Mouse (Mus musculus) 3134 (cell line): ENCODE data around the gene Umad1.

ENCODE experiments used
- DNase-seq: peaks from one replicate; pipeline ENCODE4 v3.0.0-alpha.2; 2011; ENCODE audit warnings: low spot score; ENCODE audit not compliant: insufficient read length; ENCODE audit errors: extremely low read depth

The Umad1 gene

DNA sequence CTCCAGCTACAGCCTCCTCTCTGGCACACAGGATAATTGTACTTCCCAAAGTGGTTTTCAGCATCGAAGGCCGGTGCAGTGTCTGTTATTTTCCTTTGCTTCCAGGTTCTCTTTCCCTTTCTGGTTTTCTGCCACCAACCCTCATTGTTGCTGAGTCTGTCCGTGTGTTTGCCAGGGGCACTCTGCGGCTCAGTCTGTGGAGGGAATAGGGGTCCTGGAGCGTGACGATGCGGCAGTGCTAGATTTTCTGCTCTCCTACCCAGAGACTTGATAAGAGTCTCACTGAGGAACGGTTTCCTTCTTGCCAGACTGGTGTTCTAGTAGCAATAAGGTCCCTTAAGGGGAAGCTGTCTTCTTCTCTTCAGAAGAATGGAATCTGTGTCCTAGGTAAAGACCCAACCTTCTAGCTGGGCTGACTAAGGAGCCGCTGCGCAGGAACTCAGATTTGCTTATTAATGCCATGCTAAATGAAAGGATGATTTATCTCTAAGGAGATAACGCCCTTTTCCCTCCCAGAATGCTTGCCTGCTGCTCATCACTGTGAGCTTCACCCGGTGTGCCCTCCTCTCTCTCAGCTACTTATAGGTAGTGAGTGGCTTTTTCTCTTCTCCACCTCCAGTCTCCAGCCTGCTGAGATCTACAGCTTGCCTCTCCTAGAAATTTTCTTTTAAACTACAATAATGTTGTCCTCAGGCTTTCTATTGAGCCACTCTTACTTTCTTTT is 105.1 kb downstream of the Umad1 start:
- no peak for DNase-seq

DNA sequence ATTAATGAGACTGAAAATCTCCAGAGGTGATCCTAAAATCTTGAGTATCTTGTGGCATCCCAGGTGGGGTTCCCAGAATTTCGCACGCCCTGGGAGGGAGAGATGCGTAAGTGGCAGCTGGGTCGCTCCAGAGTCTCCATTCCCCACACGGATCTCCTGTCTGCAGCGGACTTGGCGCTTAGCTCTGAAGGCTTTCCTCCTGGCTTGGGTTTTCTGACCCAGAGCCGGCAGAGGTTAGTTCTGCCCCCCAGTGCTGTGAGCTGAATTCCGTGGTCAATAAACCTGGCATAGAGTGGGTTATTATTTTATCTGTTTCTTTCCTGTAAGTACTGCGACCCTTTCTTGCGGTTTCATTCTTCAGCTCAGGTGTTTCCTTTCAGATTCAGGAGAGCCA is 105.7 kb downstream of the Umad1 start:
- no peak for DNase-seq

DNA sequence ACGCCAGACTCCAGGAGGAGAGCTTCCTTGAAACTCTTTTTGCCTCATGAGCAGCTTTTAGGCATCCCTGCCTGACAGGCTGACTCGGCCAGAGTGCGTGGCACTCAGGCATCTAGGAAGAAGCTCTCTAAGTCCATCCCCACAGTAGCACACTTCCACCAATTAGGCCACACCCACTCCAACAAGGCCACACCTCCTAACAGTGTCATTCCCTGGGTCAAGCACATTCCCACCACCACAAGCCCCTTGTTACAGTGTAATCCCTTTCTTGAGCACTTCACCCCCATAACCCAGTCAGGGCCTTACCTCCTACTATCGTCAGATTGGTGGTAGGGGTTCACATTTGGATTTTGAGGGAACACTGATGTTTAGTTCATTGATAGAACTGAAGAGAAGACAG is 108.6 kb downstream of the Umad1 start:
- no peak for DNase-seq

DNA sequence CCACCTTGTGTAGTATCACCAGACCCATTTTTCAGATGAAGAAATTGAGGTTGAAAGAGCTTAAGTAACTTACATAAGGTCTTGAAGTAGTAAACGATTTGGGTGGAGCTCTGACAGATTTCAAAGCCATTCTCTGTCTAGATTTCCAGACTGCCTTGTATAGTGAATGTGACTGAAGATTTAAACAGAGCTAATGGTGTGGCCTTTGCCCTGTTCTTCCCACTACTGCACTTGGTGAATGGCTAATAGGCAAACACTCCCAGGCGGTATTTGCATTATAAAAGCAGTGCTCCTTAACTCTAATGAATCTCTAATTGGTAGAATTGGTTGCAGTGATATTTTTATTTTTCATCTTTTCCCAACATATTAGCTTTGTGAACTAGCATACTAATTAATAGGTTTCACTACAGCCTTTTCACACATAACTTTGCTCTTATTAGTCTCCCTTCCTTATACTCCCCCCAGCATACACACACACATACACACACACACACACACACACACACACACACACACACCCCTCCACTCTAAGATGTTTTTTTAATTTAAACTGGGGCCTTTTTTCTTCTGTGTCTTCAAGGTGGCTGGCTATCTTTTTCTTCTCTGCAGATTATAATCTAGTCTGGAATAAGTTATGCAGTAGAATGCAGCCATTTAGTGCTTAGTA is 109.2 kb downstream of the Umad1 start:
- DNase-seq = no peak

DNA sequence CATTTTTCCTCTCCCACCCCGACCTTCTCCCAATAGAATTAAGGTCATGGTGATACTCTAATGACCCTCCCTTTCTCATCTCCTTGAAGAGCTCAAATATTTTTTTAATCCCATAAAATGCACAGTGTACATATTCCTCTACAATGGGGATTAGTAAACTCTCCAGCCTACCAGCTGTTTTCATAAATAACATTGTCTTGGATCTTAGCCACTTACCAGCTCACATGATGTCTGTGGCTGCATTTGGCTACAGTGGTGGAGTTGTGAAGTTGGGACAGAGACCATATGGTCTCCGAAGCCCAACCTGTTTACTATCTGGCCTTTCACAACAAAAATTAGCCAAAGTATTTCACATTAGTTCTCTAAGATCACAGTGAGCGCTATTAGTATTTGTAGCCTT is 111.5 kb downstream of the Umad1 start:
- no peak for DNase-seq

DNA sequence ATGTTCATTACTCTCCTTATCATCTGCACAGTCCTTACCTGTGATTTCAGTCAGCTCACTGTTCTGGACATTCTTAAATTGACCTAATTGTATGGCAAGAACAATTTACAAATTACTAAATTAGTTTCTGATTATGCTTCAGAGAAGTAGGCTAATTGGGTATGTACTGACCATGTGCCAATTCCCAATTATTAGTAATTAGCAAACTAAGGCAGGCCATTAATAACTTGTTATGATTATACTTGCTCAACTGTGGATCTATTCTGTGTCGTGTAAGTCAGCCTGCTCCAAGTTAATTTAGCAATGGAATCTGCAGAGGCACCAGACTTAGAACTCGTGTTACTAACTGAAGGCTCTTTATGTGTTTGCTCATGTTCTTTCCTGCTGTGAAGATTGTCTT is 114.0 kb downstream of the Umad1 start:
- no peak for DNase-seq

DNA sequence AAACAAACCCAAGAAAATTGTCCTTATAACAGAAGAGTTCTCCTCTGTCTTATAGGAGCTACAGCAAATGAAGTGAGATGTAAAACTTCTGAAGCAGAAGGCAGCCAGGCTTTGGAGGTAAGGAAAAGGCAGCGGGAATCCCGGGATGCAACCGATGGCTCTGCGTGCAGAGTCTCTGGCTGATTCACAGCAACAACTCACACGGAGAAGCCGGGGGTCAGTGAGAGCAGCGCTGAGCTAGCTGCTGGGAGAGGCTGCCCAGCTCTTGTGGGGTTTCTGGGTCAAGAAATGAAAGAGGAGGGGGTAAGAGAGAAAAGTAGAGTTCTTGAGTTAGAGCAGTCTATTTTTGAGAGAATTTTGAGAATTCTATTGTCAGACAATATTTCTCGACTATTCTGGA is 114.8 kb downstream of the Umad1 start:
- no peak for DNase-seq

DNA sequence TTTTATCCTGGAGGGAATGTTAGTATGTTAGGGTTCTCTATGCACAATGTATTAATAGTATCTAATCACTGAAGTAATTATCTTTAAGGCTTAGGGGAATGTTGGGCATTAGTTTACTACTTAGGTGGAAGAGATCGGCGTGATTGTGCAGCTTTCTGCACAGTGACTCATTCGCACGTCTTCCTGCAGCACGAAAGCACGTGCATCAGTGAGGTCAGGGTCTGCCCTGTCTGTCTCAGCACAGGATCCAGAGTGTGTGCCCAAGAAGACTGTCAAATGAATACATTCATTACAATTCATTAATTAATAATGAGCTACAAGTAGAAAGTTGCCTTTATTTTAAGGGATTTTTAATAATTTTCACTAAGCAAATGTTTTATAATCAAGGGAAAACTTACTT is 115.2 kb downstream of the Umad1 start:
- no peak for DNase-seq

DNA sequence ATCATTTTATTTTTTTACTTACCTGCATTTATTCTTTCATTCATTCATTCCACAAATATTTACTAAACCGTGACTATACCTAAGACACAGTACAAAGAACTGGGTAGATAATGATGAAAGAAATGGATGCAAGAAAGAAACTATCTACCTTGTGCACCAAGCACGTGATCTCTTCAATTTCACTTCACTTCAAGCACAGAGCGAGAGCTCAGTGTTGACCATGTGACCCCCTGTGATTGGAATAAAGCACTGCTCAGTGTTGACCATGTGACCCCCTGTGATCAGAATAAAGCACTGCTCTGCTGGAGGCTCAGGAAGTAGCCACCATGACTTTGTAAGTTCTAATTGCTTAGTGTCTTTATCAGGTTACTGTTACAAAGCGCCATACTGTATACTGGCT is 115.6 kb downstream of the Umad1 start:
- DNase-seq = no peak

DNA sequence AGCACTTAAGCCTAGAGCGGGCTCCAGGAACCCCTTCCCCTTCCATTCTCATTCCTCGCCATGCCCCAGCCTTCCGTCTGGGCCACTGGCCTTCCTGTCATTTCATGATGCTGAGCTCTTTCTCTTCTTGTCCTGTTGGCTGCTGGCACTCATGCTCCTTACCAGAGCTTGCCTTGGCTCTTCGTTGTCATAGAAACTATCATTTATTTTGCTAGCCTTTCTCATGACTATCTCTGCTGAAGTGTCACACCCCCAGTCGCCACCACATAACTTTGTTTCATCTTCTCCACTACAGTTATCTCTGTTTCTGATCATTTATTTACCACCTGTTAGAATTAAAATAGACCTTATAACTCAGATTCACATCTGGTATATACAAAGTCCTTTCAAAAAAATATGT is 117.3 kb downstream of the Umad1 start:
- DNase-seq = no peak

DNA sequence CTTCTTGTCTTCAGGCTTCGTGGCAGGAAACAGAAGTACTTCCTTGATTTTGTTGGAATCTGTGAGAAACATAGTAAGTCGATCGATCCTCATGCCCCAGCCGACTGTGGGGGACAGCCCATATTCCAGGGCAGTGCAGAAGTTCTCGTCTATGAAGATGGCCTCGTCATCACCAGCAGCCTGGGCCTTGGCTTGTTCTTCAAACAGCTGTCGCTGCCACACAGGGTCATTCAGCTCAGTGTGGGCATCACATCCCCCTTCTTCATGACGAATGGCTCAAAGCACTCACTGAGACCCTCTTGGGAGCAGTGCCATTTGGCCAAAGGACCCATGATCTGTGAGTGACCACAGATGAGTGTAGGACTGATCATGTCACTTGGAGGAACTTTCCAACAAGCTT is 118.6 kb downstream of the Umad1 start:
- DNase-seq = no peak

DNA sequence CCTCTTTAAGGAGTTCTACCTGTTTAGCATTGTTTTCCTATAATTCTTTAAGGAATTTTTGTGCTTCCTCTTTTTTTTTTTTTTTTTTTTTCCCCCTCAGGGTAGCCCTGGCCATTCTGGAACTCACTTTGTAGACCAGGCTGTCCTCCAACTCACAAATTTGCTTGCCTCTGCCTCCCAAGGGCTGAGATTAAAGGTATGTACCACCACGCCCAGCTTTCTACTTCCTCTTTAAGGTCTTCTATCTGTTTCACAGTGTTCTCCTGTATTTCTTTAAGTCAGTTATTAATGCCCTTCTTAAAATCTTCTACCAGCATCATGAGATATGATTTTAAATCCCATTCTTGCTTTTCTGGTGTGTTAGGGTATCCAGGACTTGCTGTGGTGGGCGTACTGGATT is 130.2 kb downstream of the Umad1 start:
- DNase-seq = no peak

DNA sequence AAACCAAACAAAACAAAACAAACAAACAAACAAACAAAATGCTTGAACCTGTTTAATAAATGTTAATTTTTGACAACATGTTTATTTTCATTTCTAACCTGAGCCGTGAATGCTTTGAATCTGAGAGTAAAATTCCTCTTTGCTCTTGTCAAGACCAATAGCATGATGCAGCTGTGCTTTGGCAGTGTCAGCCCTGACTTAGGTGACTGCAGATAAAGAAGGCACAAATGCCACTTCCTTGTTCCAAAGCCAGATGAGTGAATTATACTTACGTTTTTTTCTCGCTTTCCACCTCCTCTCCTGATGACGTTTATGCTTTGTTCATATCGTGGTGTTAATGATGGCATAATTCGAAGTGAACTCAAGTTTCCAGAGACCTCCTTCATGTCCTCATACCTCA is 131.2 kb downstream of the Umad1 start:
- no peak for DNase-seq

DNA sequence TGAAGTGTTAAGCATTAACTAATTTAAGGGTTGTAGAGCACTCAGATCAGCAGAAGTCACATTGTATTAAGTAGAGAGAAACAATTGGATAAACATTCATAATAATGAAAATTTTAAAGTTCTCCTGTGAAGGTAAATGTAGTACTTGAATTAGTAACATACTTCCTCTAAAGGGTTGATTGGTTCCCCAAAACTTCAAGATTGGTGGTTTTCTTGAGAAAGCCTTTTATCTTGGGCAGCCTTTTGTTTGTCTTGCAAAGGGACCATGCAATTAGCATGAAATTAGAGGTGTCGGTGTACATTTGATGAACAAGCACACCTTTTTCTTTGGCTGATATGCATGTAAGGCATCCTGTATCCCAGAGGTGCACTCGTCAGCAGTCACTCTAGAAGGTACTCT is 131.8 kb downstream of the Umad1 start:
- no peak for DNase-seq

DNA sequence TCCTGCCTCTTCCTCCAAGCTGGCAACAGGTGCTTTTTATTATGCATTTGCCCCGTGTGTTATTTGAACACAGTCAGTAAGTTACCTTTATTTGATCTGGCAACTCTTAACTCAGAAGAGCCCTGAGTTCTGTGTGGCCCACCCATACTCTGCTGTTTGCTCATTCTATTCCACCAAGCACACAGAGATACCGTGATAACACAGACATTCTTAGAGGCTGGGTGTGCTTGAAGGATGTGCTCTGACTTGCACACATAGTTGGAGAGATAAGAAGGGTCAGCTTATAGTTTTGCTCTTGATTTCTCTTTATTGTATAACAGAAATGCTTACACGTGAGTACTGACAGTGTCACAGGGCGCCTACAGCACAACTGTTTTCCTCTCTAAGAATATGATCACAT is 133.9 kb downstream of the Umad1 start:
- no peak for DNase-seq

DNA sequence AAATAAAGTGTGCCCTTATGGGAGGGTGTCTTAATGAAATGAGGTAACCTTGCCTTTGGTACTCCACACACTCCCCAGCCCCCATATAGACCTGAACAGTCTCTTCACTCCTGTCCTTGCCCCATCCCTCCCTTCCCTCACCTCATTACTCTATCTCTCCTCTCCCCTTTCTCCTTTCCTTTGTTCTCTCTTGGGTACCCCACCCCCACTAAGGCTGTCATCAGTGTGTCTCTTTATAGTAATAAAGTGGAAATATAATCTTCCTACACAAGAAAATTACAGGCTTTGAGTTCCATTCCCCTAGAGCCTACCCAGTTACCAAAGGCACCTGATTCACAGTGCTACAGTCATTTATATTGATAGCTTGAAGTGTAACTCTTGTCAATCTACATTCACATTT is 135.0 kb downstream of the Umad1 start:
- DNase-seq = no peak

DNA sequence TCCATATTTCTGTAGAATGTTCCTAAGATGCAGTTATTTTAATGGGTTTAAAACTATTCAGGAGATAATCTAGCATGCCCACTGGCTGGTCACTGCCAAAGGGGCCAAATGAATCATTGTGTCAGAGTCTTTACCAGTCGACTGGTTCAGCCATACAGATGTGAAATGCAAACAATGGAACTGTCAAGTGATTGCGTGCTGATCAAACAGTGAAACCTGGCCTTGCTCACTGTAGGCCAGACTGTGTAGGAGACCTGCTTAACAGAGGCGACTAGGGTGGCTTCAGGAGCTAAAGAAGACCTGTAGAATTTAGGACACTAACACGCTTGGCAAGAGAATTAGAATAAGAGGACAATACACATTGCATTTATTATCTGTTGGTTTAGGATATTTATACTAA is 136.0 kb downstream of the Umad1 start:
- no peak for DNase-seq

DNA sequence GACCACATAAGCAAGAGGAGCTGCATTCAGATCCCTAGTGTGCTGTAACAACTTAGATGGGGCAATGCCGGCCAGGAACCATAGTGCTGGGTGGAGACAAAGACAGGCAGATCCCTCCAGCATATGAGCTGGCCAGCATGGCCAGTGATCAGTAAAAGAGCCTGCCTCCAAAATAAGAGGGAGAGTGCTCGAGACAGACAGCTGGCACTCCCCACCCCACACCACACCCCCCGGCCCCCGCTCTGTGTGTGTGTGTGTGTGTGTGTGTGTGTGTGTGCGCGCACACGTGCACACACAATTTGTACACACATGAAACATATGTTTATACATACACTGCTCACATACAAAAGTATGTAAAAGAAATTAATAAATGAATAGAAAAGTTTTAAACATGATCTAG is 138.2 kb downstream of the Umad1 start:
- DNase-seq = no peak

DNA sequence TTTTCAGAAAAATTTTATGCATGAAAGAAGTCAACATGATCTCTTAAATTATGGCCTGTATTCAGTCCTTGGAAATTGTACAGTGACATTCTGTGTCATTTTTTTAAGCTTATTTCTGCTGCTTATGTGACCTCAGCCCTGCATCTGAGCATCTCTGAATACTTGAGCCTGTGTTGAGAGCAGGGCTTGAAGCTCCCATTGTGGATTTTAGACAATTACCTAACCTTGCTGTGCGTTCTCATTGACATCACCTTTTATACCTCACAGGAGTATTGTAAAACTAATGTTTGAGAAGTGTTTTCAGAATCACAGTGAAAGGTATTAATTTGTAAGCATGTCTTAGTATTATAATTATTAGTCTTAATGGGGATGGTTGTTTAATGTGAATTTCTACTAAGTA is 140.6 kb downstream of the Umad1 start:
- no peak for DNase-seq

DNA sequence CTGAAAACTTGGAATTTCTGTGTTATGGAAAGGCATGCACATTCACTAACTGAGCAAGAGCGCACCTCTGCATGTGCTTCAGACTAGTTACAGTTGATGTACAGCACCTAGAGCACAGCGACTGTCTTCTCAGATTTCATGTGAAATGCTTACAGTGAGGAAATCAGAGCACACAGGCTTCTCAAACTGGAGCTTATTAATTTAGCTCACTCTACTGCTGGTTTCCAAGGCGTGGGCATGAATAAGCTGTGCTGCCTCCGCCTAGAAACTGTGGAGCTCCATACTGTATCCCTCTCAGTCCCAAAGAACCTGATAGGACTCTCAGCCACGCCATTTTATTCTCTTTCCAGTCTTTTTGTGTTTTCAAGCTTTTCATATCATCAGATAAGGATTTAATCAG is 144.0 kb downstream of the Umad1 start:
- no peak for DNase-seq

DNA sequence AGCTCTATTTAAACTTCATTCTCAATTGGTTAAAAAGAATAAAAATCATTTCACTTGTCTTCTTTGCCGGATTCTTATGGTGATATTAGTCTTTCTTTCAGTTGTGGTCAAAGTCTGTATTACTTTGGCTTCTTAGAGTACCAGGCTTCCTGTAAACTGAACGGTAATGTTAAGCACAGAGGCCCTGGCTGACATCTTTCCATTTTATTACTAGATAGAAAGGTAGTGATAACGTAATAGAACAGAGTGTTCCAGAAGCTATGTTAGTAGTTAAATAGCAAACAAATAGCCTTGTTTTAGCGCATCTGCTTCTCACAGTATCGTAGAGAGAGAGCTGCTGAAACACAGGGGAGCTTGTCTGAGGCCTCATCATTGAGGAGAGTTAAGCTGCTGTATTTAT is 146.8 kb downstream of the Umad1 start:
- DNase-seq = no peak

DNA sequence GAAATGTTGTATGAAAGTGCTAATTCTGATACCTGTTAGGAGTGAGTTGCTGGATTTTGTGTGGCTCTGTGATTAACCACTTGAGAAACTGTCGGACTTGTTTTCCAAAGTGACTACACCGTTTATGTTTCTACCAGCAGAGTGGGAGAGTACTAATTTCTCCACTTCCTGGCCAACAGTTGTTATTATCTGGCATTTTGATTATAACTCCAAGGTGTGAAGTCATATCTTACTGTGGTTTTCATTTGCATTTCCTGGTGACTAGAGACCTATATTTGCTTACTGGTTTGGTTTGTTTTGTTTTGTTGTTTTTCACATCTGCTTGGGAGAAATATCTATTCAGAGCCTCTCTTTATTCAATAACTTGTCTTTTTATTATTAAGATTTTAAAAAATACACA is 149.2 kb downstream of the Umad1 start:
- DNase-seq = no peak

DNA sequence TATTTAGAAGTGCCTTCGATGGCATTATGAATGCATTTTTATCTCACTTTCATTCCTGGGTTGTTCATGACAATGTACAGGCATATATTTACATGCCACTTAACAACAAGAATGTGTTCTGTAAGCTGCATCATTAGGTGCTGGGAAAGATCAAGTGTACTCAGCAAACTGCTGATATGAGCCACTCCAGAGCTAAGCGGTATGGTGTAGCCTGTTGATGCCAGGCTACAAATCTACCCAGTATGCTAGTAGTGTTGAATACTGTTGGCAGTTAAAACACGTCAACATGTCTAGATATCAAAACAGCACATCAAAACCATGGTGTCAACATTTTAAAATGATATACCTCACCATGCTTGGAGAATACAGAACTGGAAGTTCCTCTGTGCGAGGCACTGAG is 150.8 kb downstream of the Umad1 start:
- no peak for DNase-seq
